Comparison of ENCODE assay signal across 22 mouse cellular contexts in genomic region chr14:98387871-98388270, GRCm38 (mm10).
DNase-seq lines count a peak whose midpoint lies in the region; ATAC-seq and TF ChIP-seq lines count a peak whose summit lies in the region.
"Had no signal": no experiment of that assay in that cellular context is flagged by ENCODE, and none has a peak within 500 bp of the region (broad histone marks: within the 10 kb centered on the region; RNA-seq: fewer than 3 reads in every experiment).

No protein-coding gene starts in this region.

- 51% methylated on average over 4 of the region's 4 CpGs for WGBS in forebrain, embryonic 11.5 days
- WGBS in forebrain, postnatal 0 days = 26% methylated on average over 4 of the region's 4 CpGs
- 23% methylated on average over 4 of the region's 4 CpGs for WGBS in forebrain, embryonic 14.5 days
- 32% methylated on average over 4 of the region's 4 CpGs for WGBS in forebrain, embryonic 16.5 days

- TF ChIP-seq CTCF in forebrain, postnatal 0 days (IDR thresholded peaks at IDR 0.05; ENCODE audit: low read depth) = no peak
- TF ChIP-seq CTCF in brain, embryonic 14.5 days (IDR thresholded peaks at IDR 0.05; ENCODE audit: borderline replicate concordance, extremely low read depth, insufficient read depth, insufficient read length) = no peak

- no peaks in the 10 kb centered on the region for H3K4me1 ChIP-seq in forebrain, embryonic 11.5 days (replicated peaks; ENCODE audit: control insufficient read depth, insufficient read depth, low read length)
- H3K4me1 ChIP-seq in forebrain, postnatal 0 days (ENCODE audit: insufficient read depth) = no peaks in the 10 kb centered on the region
- no peaks in the 10 kb centered on the region for H3K4me1 ChIP-seq in forebrain, embryonic 14.5 days (ENCODE audit: control insufficient read depth, insufficient read depth, low read length)
- 0 out of 2 replicates have a peak, but pooled peaks cover 3% of the 10 kb centered on the region for H3K4me1 ChIP-seq in forebrain, embryonic 16.5 days (replicated peaks; ENCODE audit: control insufficient read depth, insufficient read depth, low read length)
- H3K4me1 ChIP-seq: embryonic facial prominence, embryonic 10.5 days; embryonic facial prominence, embryonic 12.5 days had no signal

- DNase-seq in forebrain, embryonic 11.5 days (ENCODE audit: low spot score) = no peak
- DNase-seq in forebrain, postnatal 0 days = no peak
- peak; percentile 82 for DNase-seq in brain, embryonic 14.5 days (ENCODE audit: low read depth)
- DNase-seq in forebrain, embryonic 14.5 days (ENCODE audit: low spot score) = peak; percentile 73
- DNase-seq in thymus, postnatal 36 days = no peak
- no peak for DNase-seq in T-cell, adult 2 months (ENCODE audit: low spot score)
- DNase-seq: adrenal gland, adult 2 months; adrenal gland, postnatal 10 days; adrenal gland, postnatal 25 days; B cell, adult 2 months; cerebellum, adult 11-12 months; cerebellum, adult 2 months; cerebellum, adult 9-10 months; cerebellum, postnatal 10 days; cerebellum, postnatal 25 days had no signal

- H3K9me3 ChIP-seq in forebrain, embryonic 11.5 days (ENCODE audit: control insufficient read depth, low read length) = no peaks in the 10 kb centered on the region
- no peaks in the 10 kb centered on the region for H3K9me3 ChIP-seq in forebrain, postnatal 0 days (ENCODE audit: low read length)
- H3K9me3 ChIP-seq in forebrain, embryonic 14.5 days (replicated peaks; ENCODE audit: control insufficient read depth, low read length) = no peaks in the 10 kb centered on the region
- no peaks in the 10 kb centered on the region for H3K9me3 ChIP-seq in forebrain, embryonic 16.5 days (ENCODE audit: control insufficient read depth, low read length)
- H3K9me3 ChIP-seq: embryonic facial prominence, embryonic 10.5 days; embryonic facial prominence, embryonic 12.5 days had no signal

- no peak for TF ChIP-seq POLR2A in brain, embryonic 14.5 days (IDR thresholded peaks at IDR 0.05; ENCODE audit: borderline replicate concordance, extremely low read depth, insufficient read depth, insufficient read length, poor library complexity, severe bottlenecking)

- H3K36me3 ChIP-seq in forebrain, embryonic 11.5 days (ENCODE audit: control insufficient read depth, insufficient read depth, low read length) = no peaks in the 10 kb centered on the region
- H3K36me3 ChIP-seq in forebrain, postnatal 0 days (ENCODE audit: insufficient read depth) = no peaks in the 10 kb centered on the region
- H3K36me3 ChIP-seq in forebrain, embryonic 14.5 days (ENCODE audit: control insufficient read depth, insufficient read depth, low read length) = no peaks in the 10 kb centered on the region
- H3K36me3 ChIP-seq in forebrain, embryonic 16.5 days (ENCODE audit: control insufficient read depth, insufficient read depth) = no peaks in the 10 kb centered on the region
- H3K36me3 ChIP-seq: embryonic facial prominence, embryonic 10.5 days; embryonic facial prominence, embryonic 12.5 days; G1E had no signal

- ATAC-seq in forebrain, embryonic 11.5 days (replicated peaks; ENCODE audit: low FRiP score) = peak; percentile 83
- ATAC-seq in forebrain, postnatal 0 days = no peak
- ATAC-seq in forebrain, embryonic 14.5 days = peak; percentile 91
- ATAC-seq in forebrain, embryonic 16.5 days = peak; percentile 82
- ATAC-seq: CD4-positive, CD25-positive, alpha-beta regulatory T cell, adult 4 months; Patski had no signal

- no peak overlapping the region for H3K4me3 ChIP-seq in forebrain, embryonic 11.5 days (ENCODE audit: low read depth, low read length)
- H3K4me3 ChIP-seq in forebrain, postnatal 0 days (ENCODE audit: low read depth, low read length) = no peak overlapping the region
- no peak overlapping the region for H3K4me3 ChIP-seq in forebrain, embryonic 14.5 days (ENCODE audit: low read depth, low read length)
- H3K4me3 ChIP-seq in forebrain, embryonic 16.5 days (replicated peaks; ENCODE audit: low read length) = no peak overlapping the region
- H3K4me3 ChIP-seq: embryonic facial prominence, embryonic 10.5 days; embryonic facial prominence, embryonic 12.5 days had no signal

- H3K9ac ChIP-seq in forebrain, embryonic 11.5 days (ENCODE audit: low read length) = no peak overlapping the region
- no peak overlapping the region for H3K9ac ChIP-seq in forebrain, postnatal 0 days
- no peak overlapping the region for H3K9ac ChIP-seq in forebrain, embryonic 14.5 days (ENCODE audit: low read length)
- H3K9ac ChIP-seq in forebrain, embryonic 16.5 days (replicated peaks; ENCODE audit: low read depth, low read length) = no peak overlapping the region
- H3K9ac ChIP-seq: embryonic facial prominence, embryonic 12.5 days had no signal

- no peak overlapping the region for H3K4me2 ChIP-seq in forebrain, embryonic 11.5 days (ENCODE audit: low read depth, low read length, severe bottlenecking)
- H3K4me2 ChIP-seq in forebrain, postnatal 0 days (ENCODE audit: low read depth) = no peak overlapping the region
- no peak overlapping the region for H3K4me2 ChIP-seq in forebrain, embryonic 14.5 days (ENCODE audit: low read length)
- H3K4me2 ChIP-seq in forebrain, embryonic 16.5 days (ENCODE audit: low read length) = no peak overlapping the region
- H3K4me2 ChIP-seq: embryonic facial prominence, embryonic 12.5 days had no signal

- no peaks in the 10 kb centered on the region for H3K27me3 ChIP-seq in forebrain, embryonic 11.5 days (ENCODE audit: control insufficient read depth, insufficient read depth, low read length)
- no peaks in the 10 kb centered on the region for H3K27me3 ChIP-seq in forebrain, postnatal 0 days (ENCODE audit: insufficient read depth, low read length)
- H3K27me3 ChIP-seq in forebrain, embryonic 14.5 days (replicated peaks; ENCODE audit: control insufficient read depth, insufficient read depth, low read length) = no peaks in the 10 kb centered on the region
- H3K27me3 ChIP-seq in forebrain, embryonic 16.5 days (replicated peaks; ENCODE audit: control insufficient read depth, insufficient read depth, low read length) = no peaks in the 10 kb centered on the region
- H3K27me3 ChIP-seq: CH12.LX; embryonic facial prominence, embryonic 12.5 days; Patski had no signal

- no peak overlapping the region for H3K27ac ChIP-seq in forebrain, embryonic 11.5 days (ENCODE audit: low read depth, low read length)
- H3K27ac ChIP-seq in forebrain, postnatal 0 days (ENCODE audit: low read depth, low read length) = no peak overlapping the region
- H3K27ac ChIP-seq in forebrain, embryonic 14.5 days (ENCODE audit: low read depth, low read length) = no peak overlapping the region
- no peak overlapping the region for H3K27ac ChIP-seq in forebrain, embryonic 16.5 days (ENCODE audit: low read length)
- H3K27ac ChIP-seq: embryonic facial prominence, embryonic 10.5 days; embryonic facial prominence, embryonic 12.5 days had no signal

Comparison
In these comparisons a context has a peak if more than half of its experiments do, and no peak if none do; other contexts are left out.
1. DNase-seq: peak in brain, embryonic 14.5 days (single experiment) and forebrain, embryonic 14.5 days (single experiment); none in forebrain, embryonic 11.5 days (single experiment), forebrain, postnatal 0 days (single experiment), thymus, postnatal 36 days (0 of 2) and T-cell, adult 2 months (single experiment).